Mouse (Mus musculus): Measurements from ENCODE around the gene Ccdc120.
A peak's percentile ranks its signal among the peaks of the same experiment; 100 is the strongest.
"Not testable (repeated sequence)": the region's sequence is repeated elsewhere in the genome, so short reads cannot be mapped to it uniquely, and the experiment has no call there.

Gene Ccdc120

GRCm38 (mm10) chrX:7753627-7754026, 2.9 kb upstream of the Ccdc120 start:
- peak in 1 of 2 experiments; percentile 31 for DNase-seq (ENCODE audit: low spot score in 2 of 2)

DNA sequence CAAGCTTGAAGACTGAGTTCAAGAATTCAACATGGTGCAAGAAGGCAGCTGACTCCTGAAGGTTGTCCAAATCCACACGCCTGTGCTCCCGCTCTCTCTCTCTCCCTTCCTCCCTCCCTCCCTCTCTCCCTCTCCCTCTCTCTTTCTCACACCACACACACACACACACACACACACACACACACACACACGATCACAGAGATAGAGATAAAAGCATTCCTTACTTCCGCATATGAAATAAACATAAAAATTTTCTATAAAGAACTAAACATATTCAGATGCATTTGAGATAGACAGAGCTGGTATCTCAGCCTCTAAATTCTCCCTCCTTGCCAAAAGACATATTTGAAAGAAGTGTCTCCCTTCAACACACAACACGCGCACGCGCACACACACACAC, 5.3 kb downstream of the Ccdc120 start:
- no peak for DNase-seq (ENCODE audit: low spot score in 2 of 2)

DNA sequence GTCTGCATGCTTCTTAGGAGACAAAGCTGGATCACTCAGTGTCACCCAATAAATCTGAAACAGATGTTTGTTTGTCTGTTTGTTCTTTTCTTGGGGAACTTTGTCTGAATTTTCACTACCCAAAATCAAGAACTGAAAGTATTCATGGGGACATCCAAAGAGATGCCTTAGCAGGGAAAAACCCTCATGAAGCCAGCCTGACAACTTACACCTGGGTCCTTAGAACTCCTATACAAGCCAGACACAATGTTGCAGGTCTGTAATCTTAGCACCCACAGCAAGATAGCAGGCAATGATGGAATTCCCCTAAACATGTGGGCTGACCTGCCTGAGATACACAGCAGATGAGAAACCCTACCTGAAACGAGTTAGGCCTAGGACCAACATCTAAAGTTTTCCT, 5.8 kb downstream of the Ccdc120 start:
- DNase-seq (ENCODE audit: low spot score in 2 of 2) = no peak

GRCm38 (mm10) chrX:7743470-7743869, 7.2 kb downstream of the Ccdc120 start:
- DNase-seq (ENCODE audit: low spot score in 2 of 2) = no peak

DNA sequence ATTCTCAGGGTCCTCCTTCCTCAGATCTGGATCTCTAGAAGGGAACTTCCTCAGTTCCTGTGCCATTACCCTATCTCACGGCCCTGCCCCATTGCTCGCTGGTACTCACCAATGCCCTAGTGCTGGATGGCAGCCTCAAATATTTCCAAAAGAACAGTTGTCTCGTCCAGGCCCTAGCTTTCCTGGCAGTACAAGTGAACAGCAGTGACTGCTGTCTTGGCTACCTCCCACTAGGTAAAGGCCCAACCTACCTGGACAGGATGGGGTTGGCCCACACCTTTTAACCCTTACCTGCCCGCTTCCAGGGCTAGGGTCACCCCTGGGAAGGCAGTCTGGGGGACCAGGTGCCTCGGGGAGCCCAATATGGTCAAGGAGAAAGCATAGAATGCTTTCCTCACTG, 9.6 kb downstream of the Ccdc120 start:
- DNase-seq (ENCODE audit: low spot score in 2 of 2) = no peak

DNA sequence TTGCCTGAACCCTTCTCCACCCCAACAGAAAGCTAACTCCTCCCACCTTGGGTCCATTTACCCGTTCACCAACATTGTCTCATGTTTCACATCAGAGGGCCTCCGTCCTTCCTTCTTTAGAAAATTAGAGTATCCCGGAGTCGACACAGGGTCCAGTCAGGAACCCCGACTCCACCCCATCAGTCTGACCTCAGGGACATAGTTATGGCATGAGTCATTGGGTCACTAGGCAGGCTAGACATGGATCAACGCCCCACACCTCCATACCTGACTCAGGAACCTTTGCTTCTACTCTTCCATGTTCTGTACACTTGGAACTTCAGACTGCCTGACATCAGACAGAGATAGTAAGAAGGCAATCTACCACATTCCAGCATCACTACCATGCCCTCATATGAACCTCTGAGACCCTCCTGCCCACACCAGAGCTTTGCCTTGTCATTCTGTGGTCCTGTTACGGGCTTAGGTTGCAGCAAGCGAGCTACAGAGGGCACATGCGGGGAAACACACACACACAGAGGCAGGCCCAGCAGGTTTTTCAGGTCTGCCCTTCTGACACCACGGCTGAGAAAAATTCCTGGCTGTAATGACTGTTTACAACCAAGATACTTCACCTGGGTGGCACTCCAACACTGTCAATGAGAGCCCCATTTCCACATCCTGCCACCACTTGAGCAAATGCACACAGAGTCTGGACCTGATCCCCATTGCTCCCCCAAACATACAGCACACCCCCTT, 10.5 kb downstream of the Ccdc120 start:
- no peak for DNase-seq (ENCODE audit: low spot score in 2 of 2)

DNA sequence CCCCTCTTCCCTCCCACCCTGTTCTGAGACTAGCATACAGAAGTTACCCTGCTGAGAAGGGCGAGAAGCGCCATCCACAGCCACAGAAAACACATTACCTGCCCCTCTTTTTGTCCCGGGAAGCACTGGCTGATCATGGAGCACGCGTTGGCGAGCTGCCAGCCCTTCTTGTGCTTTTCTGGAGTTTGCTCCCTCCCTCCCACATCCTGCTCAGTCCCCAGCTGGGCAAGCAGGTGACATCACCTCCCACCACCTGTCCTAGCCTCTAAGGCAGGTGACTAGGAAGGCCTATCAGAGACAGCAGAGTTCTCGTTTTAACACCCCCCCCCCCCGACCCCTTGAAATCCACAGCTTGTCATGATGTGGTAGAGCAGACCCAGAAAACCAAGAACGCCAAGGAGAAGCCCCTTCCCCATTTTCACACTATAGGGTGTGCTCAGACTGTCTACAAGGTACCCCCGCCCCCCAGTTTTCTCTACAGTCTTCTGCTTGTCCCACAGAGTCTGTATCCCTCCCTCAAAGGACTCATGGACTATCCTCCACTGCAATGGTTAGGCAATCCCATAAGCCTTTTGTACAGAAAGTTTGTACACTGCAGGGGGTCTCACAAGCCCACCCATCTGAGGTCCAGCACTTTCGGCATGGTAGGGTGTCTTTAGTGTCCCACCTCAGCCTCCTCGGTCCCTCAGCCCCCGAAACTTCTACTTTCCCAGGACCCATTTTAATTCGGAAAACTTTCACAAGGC, 11.2 kb downstream of the Ccdc120 start:
- DNase-seq (ENCODE audit: low spot score in 2 of 2) = no peak

GRCm38 (mm10) chrX:7733571-7734156, 17.0 kb downstream of the Ccdc120 start:
- DNase-seq (ENCODE audit: low spot score in 2 of 2) = peak; percentile 71 to 72

DNA sequence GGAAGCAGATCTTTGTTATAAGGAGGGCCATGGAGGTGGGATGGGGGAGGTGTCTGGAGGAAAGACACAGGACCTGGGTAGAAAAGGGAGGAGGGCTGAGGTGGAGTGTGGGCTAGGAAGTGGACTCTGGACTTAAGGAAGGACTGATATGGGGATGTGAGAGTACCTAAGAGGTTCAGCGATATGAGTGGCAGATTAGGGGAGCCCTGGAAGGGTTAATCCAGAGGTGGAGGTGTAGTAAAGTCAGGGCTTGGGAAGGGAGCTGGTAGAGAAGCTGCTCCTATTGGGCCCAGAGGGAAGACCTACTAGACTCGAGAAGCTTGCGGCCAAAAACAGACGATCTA, 21.8 kb downstream of the Ccdc120 start:
- DNase-seq (ENCODE audit: low spot score in 2 of 2) = no peak

GRCm38 (mm10) chrX:7728215-7728921, 22.3 kb downstream of the Ccdc120 start, which contains the start of gene Praf2:
Gene Praf2 (plus strand): TSS chrX:7728439.
- DNase-seq (ENCODE audit: low spot score in 2 of 2) = peak; percentile 84 to 87

DNA sequence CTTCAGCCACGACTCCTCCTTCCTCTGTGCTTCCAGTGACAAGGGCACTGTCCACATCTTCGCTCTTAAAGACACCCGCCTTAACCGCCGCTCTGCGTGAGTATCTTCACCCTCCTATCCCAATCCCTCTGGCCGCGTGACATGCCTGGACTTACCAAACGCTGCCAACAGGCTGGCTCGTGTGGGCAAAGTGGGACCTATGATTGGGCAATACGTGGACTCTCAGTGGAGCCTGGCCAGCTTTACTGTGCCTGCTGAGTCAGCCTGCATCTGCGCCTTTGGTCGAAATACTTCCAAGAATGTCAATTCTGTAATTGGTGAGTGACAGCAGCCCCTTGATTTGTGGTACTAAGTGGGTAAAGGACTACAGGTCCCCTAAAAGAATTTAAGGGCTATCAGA, 23.5 kb downstream of the Ccdc120 start:
- no peak for DNase-seq (ENCODE audit: low spot score in 2 of 2)

- no peak for DNase-seq (ENCODE audit: low spot score in 2 of 2)
Measured at GRCm38 (mm10) chrX:7725841-7726240, 24.9 kb downstream of the Ccdc120 start.

GRCm38 (mm10) chrX:7724135-7724534, 26.6 kb downstream of the Ccdc120 start:
- DNase-seq (ENCODE audit: low spot score in 2 of 2) = no peak

GRCm38 (mm10) chrX:7722691-7723090, 28.0 kb downstream of the Ccdc120 start:
- no peak for DNase-seq (ENCODE audit: low spot score in 2 of 2)

- no peak for DNase-seq (ENCODE audit: low spot score in 2 of 2)
Measured at GRCm38 (mm10) chrX:7722282-7722611, 28.5 kb downstream of the Ccdc120 start.

- peak; percentile 67 to 78 for DNase-seq (ENCODE audit: low spot score in 2 of 2)
Measured at GRCm38 (mm10) chrX:7721514-7722281, 29.0 kb downstream of the Ccdc120 start, which contains the start of gene Gm45208. Gene Gm45208 (plus strand): TSS chrX:7722245.

- DNase-seq (ENCODE audit: low spot score in 2 of 2) = not testable (repeated sequence)
Measured at GRCm38 (mm10) chrX:7716058-7716457, 34.6 kb downstream of the Ccdc120 start.

- peak; percentile 93 to 96 for DNase-seq (ENCODE audit: low spot score in 2 of 2)
Measured at GRCm38 (mm10) chrX:7714135-7714899, 36.4 kb downstream of the Ccdc120 start, which contains the start of gene Wdr45. Gene Wdr45 (plus strand): TSS chrX:7714333.

GRCm38 (mm10) chrX:7713764-7714134, 37.0 kb downstream of the Ccdc120 start:
- DNase-seq (ENCODE audit: low spot score in 2 of 2) = not testable (repeated sequence)

- peak; percentile 86 to 88 for DNase-seq (ENCODE audit: low spot score in 2 of 2)
Measured at GRCm38 (mm10) chrX:7696954-7697381, 53.7 kb downstream of the Ccdc120 start, which contains the start of gene Gpkow. Gene Gpkow (plus strand): TSS chrX:7697131.
